Mouse (Mus musculus) G1E (cell line): ENCODE data around the gene Cep295. TPM values are rescaled to one million over a fixed set of nuclear protein-coding genes. Genes with fewer than 3 reads are reported as not detected.
"Not testable (repeated sequence)": the region's sequence is repeated elsewhere in the genome, so short reads cannot be mapped to it uniquely, and the experiment has no call there.

Experiments
- ATAC-seq: 2 replicates; pipeline ENCODE4 v1.8.0; 2016; ENCODE audit warnings: mild to moderate bottlenecking; ENCODE audit not compliant: insufficient number of reproducible peaks, poor library complexity, low FRiP score, severe bottlenecking; ENCODE audit errors: extremely low read depth
- DNase-seq: peaks from one replicate; pipeline ENCODE4 v3.0.0; 2012; ENCODE audit warnings: low spot score
- H3K27me3 ChIP-seq: 2 replicates; pipeline ENCODE4 v1.6.1; 2012; ENCODE audit warnings: mild to moderate bottlenecking, low read length, inconsistent platforms; ENCODE audit not compliant: insufficient read depth
- H3K36me3 ChIP-seq: replicated peaks from 2 replicates; pipeline ENCODE3; 2012; ENCODE audit warnings: mild to moderate bottlenecking, inconsistent platforms
- H3K4me1 ChIP-seq: 2 replicates; pipeline ENCODE4 v1.6.1; 2012; ENCODE audit warnings: low read depth, low read length, inconsistent platforms, mixed read lengths; ENCODE audit not compliant: insufficient read depth
- H3K4me3 ChIP-seq: 2 replicates; pipeline ENCODE4 v1.5.1; 2012; ENCODE audit warnings: low read depth, mild to moderate bottlenecking, inconsistent platforms, low read length, moderate library complexity, mixed read lengths
- H3K9me3 ChIP-seq: replicated peaks from 2 replicates; pipeline ENCODE4 v1.6.1; 2012; ENCODE audit warnings: inconsistent platforms
- CTCF ChIP-seq: IDR thresholded peaks from 2 replicates; pipeline ENCODE4 v1.5.1; 2012; ENCODE audit warnings: low read depth, low read length, inconsistent platforms, mixed read lengths
- GATA1 ChIP-seq: IDR thresholded peaks from 2 replicates; pipeline ENCODE4 v1.6.1; 2012; ENCODE audit warnings: borderline replicate concordance, low read length, inconsistent platforms, mixed read lengths
- GATA2 ChIP-seq: IDR thresholded peaks from 2 replicates; pipeline ENCODE4 v1.6.1; 2012; ENCODE audit warnings: low read depth, low read length, inconsistent platforms, borderline replicate concordance
- POLR2AphosphoS5 ChIP-seq: IDR thresholded peaks from 2 replicates; pipeline ENCODE4 v1.6.1; 2012; ENCODE audit warnings: low read depth, low read length, inconsistent platforms; ENCODE audit not compliant: insufficient replicate concordance
- TAL1 ChIP-seq: conservative IDR thresholded peaks from 2 replicates; pipeline ENCODE4 v1.6.1; 2012; ENCODE audit warnings: low read depth, low read length, inconsistent platforms, mixed read lengths
- polyA plus RNA-seq: library from polyadenylated mRNA; stranded (reverse); fragments of >175 nt; gene quantifications from 2 replicates; pipeline ENCODE4 v1.2.3, GENCODE M21; 2012
- total RNA-seq, 2 experiments: library from RNA; stranded (forward) in 1 of 2; stranded (reverse) in 1 of 2; fragments of 200-1000 nt in 1 of 2; fragments of >200 nt in 1 of 2; fragmentation: Nextera tagmentation in 1 of 2; gene quantifications; 2 replicates each; pipeline ENCODE4 v1.2.3; 2014 to 2017

Gene Cep295
- total and polyA plus RNA-seq, 3 experiments, result 5.8 to 168 (median 79.0) TPM

GRCm38 (mm10) chr9:15317223-15318169 is 40.1 kb downstream of the Cep295 start:
- H3K9me3 ChIP-seq, result no peaks in the 10 kb centered on the region
- TF ChIP-seq POLR2AphosphoS5 (no peak), CTCF (no peak), TAL1 (no peak), GATA2 (no peak), GATA1 (no peak)
- H3K36me3 ChIP-seq, result peaks cover 72% of the 10 kb centered on the region
- peaks cover 8% of the 10 kb centered on the region; the same call in 1 of the 2 replicates for H3K4me1 ChIP-seq
- no peak for DNase-seq
- H3K4me3 ChIP-seq, result no peak overlapping the region
- H3K27me3 ChIP-seq, result no peaks in the 10 kb centered on the region
- ATAC-seq, result 0 out of 2 replicates have a peak, but pooled peaks have one; percentile 1

- not testable (repeated sequence) for H3K9me3 ChIP-seq, DNase-seq, H3K27me3 ChIP-seq, H3K4me3 ChIP-seq, ATAC-seq
- Histone ChIP-seq H3K36me3 (peaks cover 68% of the 10 kb centered on the region), H3K4me1 (peaks cover 18% of the 10 kb centered on the region; the same call in 1 of the 2 replicates)
Measured at GRCm38 (mm10) chr9:15316296-15316695, 41.3 kb downstream of the Cep295 start.

- Histone ChIP-seq H3K27me3 (no peaks in the 10 kb centered on the region), H3K36me3 (peaks cover 73% of the 10 kb centered on the region), H3K4me3 (no peak overlapping the region), H3K4me1 (peaks cover 29% of the 10 kb centered on the region), H3K9me3 (no peaks in the 10 kb centered on the region)
- ATAC-seq (no peak), DNase-seq (no peak)
- no peak for TF ChIP-seq TAL1
- TF ChIP-seq GATA2, result no peak
- no peak for TF ChIP-seq CTCF
- TF ChIP-seq GATA1, result no peak
- TF ChIP-seq POLR2AphosphoS5, result peak; percentile 61; the same call in 1 of the 2 replicates
Measured at GRCm38 (mm10) chr9:15314619-15315018, 43.0 kb downstream of the Cep295 start.

- DNase-seq (no peak), ATAC-seq (no peak)
- Histone ChIP-seq H3K4me1 (peaks cover 36% of the 10 kb centered on the region), H3K36me3 (peaks cover 81% of the 10 kb centered on the region), H3K4me3 (no peak overlapping the region), H3K27me3 (no peaks in the 10 kb centered on the region), H3K9me3 (no peaks in the 10 kb centered on the region)
- TF ChIP-seq GATA1 (no peak), TAL1 (no peak), GATA2 (no peak), POLR2AphosphoS5 (no peak), CTCF (no peak)
Measured at GRCm38 (mm10) chr9:15313633-15314032, 44.0 kb downstream of the Cep295 start.

- no peaks in the 10 kb centered on the region for H3K27me3 ChIP-seq
- peak; percentile 35; the same call in 1 of the 2 replicates for ATAC-seq
- peaks cover 41% of the 10 kb centered on the region for H3K4me1 ChIP-seq
- TF ChIP-seq GATA2, result no peak
- TF ChIP-seq POLR2AphosphoS5, result 0 out of 2 replicates have a peak, but pooled peaks have one; percentile 33
- TF ChIP-seq CTCF, result no peak
- peak; percentile 38; the same call in 1 of the 2 replicates for TF ChIP-seq TAL1
- TF ChIP-seq GATA1, result no peak
- no peak overlapping the region for H3K4me3 ChIP-seq
- DNase-seq, result no peak
- peaks cover 77% of the 10 kb centered on the region for H3K36me3 ChIP-seq
- H3K9me3 ChIP-seq, result no peaks in the 10 kb centered on the region
Measured at GRCm38 (mm10) chr9:15312054-15312735, 45.4 kb downstream of the Cep295 start.

GRCm38 (mm10) chr9:15310179-15310578 is 47.4 kb downstream of the Cep295 start:
- Histone ChIP-seq H3K4me3 (no peak overlapping the region; the same call in 1 of the 2 replicates), H3K36me3 (peaks cover 68% of the 10 kb centered on the region), H3K9me3 (no peaks in the 10 kb centered on the region), H3K4me1 (peaks cover 47% of the 10 kb centered on the region), H3K27me3 (no peaks in the 10 kb centered on the region)
- no peak for DNase-seq
- TF ChIP-seq TAL1, result no peak
- TF ChIP-seq GATA2, result no peak
- no peak for TF ChIP-seq CTCF
- TF ChIP-seq POLR2AphosphoS5, result no peak
- TF ChIP-seq GATA1, result no peak
- ATAC-seq, result no peak
